Mouse (Mus musculus): ENCODE results near the gene Ptpro. TPM values are rescaled to one million over a fixed set of nuclear protein-coding genes. Genes with fewer than 3 reads are reported as not detected.
A peak's percentile ranks its signal among the peaks of the same experiment; 100 is the strongest.

Ptpro gene
- polyA plus RNA-seq, 1 experiment from 2014 or later = 45.8 TPM

DNA sequence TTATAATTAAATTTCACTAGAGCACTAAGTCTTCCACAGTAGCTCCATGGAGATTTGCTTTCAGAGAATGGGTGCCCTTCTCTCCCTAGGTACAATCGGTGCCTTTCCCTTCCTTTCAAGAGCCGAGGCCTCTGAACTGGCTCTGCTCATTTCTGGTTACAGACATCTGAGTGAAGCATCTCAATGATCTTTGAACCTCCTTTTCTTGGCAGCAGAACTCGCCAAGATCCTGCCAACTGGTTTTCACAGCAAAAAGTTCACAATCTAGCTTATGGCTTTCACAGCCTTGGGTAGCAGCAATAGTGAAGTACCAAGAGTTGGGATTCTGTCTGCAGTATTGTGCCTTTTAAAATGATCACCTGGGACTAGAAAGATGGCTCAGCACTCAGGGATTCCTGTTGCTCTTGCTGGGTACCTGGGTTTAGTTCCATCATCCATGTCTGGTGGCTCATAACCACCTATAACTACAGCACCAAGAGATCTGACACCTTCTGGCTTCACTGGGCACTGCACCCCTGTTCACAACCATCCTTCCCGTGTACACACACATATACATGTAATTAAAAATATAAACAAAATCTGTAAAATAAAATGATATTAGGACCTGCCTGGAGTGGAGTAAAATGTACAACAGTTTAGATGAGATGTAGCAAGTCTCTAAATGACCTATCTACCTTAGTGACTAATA lies 144.1 kb downstream of the Ptpro start:
- H3K9ac ChIP-seq = no peak overlapping the region
- H3K9me3 ChIP-seq = no peaks in the 10 kb centered on the region
- ATAC-seq (ENCODE audit: low read depth) = no peak
- no peak overlapping the region for H3K27ac ChIP-seq (replicated peaks)
- H3K36me3 ChIP-seq = peaks cover 26% of the 10 kb centered on the region
- no peak overlapping the region for H3K4me2 ChIP-seq
- no peaks in the 10 kb centered on the region for H3K4me1 ChIP-seq (replicated peaks)
- H3K27me3 ChIP-seq = no peaks in the 10 kb centered on the region
- H3K4me3 ChIP-seq = no peak overlapping the region
- WGBS = 85% methylated on average over 4 of the region's 4 CpGs

DNA sequence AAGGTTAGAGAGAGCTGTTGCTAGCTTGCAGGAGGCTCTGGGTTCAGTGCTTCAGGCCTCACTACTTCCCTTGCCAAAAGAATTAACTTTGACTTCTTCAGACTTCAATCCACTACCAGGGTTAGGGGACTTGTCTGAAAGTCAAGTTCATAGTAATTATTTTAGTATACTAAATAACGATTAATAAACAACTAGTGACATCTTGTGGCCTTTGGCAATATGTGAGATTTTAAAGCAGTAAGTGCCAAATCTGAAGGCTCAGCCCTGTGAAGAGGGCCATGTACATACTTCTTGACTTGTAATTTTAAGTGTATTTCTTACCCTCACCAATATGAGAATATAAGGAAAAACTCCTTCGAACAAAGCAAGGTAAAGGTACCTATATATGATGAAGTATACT lies 145.2 kb downstream of the Ptpro start:
- no peaks in the 10 kb centered on the region for H3K4me1 ChIP-seq (replicated peaks)
- H3K27me3 ChIP-seq = no peaks in the 10 kb centered on the region
- 91% methylated on average over 2 of the region's 2 CpGs for WGBS
- no peak overlapping the region for H3K4me2 ChIP-seq
- H3K9ac ChIP-seq = no peak overlapping the region
- no peaks in the 10 kb centered on the region for H3K9me3 ChIP-seq
- H3K36me3 ChIP-seq = peaks cover 26% of the 10 kb centered on the region
- H3K4me3 ChIP-seq = no peak overlapping the region
- H3K27ac ChIP-seq (replicated peaks) = no peak overlapping the region
- ATAC-seq (ENCODE audit: low read depth) = no peak

DNA sequence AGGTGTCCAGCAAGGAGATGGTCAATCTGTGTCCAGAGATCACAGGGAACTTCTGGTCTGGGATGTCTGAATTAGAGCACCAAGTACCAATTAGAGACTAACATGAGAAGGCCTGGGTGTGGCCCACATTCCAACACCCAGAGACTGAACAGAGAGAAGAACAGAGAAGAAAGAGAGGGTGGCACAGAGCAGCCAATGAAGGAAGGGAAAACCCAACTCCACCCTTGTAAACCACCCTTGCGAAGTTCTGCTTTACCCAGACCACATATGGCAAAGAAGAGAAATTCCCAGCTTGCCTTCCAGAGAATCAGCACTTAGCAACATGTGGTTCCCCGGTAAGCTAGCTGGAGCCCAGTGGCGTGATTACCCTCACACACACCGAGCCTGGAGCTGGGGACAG lies 152.1 kb downstream of the Ptpro start:
- Histone ChIP-seq H3K4me1 (replicated peaks) (no peaks in the 10 kb centered on the region), H3K27ac (replicated peaks) (no peak overlapping the region), H3K9me3 (no peaks in the 10 kb centered on the region), H3K4me3 (no peak overlapping the region), H3K4me2 (no peak overlapping the region), H3K9ac (no peak overlapping the region), H3K27me3 (no peaks in the 10 kb centered on the region), H3K36me3 (peaks cover 29% of the 10 kb centered on the region)
- 83% methylated on average over 4 of the region's 4 CpGs for WGBS
- no peak for ATAC-seq (ENCODE audit: low read depth)

DNA sequence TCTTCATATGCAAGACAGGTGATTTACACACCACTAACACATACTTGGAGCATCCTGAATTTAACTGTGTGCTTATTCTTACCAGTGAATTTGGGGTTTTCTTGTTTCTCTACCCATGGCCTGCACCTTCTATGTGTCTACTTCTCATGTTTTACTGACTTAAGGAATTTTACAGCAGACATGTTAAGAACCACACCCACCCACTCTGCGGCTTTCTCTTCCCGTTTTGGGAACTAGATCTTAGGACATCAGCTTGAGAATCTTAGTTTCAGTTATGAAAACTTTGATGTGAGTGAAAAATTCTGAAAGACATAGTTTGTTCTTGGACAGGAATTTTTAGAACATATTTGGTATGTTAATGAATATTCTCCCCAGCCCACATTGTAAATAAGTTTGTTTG lies 153.6 kb downstream of the Ptpro start:
- H3K36me3 ChIP-seq = peaks cover 25% of the 10 kb centered on the region
- WGBS = 88% methylated on average over 2 of the region's 2 CpGs

DNA sequence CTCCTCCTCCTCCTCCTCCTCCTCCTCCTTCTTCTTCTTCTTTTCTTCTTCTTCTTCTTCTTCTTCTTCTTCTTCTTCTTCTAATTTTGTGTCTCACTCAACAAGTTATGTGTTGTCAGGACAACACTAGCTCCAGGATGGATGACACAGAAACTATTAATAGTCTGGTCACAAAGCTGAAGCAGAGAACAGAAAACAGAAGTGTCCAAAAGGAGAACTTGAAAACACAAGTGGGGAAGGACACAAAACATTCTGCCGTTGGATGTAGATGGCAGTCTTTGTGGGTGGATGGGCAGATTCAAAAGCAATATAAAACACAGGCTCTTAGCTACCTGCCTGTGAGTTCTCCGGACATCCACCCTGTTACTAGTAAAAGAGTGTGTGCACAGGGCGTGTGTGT lies 158.4 kb downstream of the Ptpro start:
- no peak overlapping the region for H3K9ac ChIP-seq
- H3K4me2 ChIP-seq = no peak overlapping the region
- no peaks in the 10 kb centered on the region for H3K9me3 ChIP-seq
- H3K4me3 ChIP-seq = no peak overlapping the region
- H3K4me1 ChIP-seq (replicated peaks) = peaks cover 6% of the 10 kb centered on the region; the same call in 1 of the 2 replicates
- WGBS = 61% methylated on average over 3 of the region's 3 CpGs
- H3K27me3 ChIP-seq = no peaks in the 10 kb centered on the region
- no peak for ATAC-seq (ENCODE audit: low read depth)
- no peak overlapping the region for H3K27ac ChIP-seq (replicated peaks)
- H3K36me3 ChIP-seq = peaks cover 11% of the 10 kb centered on the region

More for the DNA sequence above, 153.6 kb downstream of the Ptpro start:
- Histone ChIP-seq H3K4me1 (replicated peaks) (no peaks in the 10 kb centered on the region), H3K9ac (no peak overlapping the region), H3K27ac (replicated peaks) (no peak overlapping the region), H3K4me3 (no peak overlapping the region), H3K27me3 (no peaks in the 10 kb centered on the region), H3K9me3 (no peaks in the 10 kb centered on the region), H3K4me2 (no peak overlapping the region)
- ATAC-seq (ENCODE audit: low read depth) = no peak

DNA sequence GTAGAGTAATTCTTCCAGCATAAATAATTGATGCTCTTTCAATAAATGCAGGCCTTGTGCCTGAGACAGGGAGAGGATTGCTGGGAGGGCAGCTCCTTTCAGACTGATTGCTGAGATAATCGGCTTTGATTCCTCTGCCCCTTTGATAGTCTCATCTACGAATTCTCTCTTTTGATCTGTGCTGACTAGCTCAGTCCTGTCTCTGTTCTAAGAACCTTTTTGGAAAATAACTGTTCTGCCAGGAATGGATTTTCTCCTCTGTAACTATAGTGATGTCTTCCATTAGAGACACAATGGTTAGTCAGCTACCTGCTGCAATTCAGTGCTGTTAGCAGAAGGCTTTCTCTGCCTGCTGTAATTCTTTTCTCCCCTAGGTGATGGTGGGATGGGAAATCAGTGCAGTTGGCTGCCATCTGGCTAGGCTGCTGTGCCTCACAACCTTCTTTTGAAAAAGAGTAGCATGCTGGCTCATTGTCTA lies 159.8 kb downstream of the Ptpro start:
- H3K9me3 ChIP-seq = no peaks in the 10 kb centered on the region
- WGBS = 10% methylated on average over 2 of the region's 2 CpGs
- 0 out of 2 replicates have a peak overlapping the region, but pooled peaks have one; percentile 14 for H3K4me2 ChIP-seq
- peak overlapping the region; percentile 84 for H3K27ac ChIP-seq (replicated peaks)
- peak; percentile 81 for ATAC-seq (ENCODE audit: low read depth)
- no peak overlapping the region for H3K9ac ChIP-seq
- H3K27me3 ChIP-seq = no peaks in the 10 kb centered on the region
- no peak overlapping the region for H3K4me3 ChIP-seq
- peaks cover 19% of the 10 kb centered on the region for H3K36me3 ChIP-seq
- H3K4me1 ChIP-seq (replicated peaks) = peaks cover 6% of the 10 kb centered on the region; the same call in 1 of the 2 replicates

DNA sequence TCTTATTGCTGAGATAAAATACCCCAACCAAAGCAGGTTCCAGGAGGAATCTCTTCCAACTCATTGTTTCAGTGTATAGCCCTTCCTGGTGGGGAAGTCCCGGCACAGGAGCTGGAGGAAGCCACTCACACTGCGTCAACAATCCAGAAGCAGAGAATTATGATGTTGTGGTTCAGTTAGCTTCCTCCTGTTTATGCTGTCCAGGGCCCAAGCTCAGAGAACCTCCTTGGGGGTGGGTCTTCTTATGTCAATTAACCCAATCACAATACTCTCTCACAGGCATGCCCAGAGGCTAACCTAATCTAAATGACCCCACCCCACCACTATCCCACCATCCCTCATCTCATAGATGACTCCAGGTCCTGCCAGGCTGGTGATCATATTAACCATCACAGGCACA lies 160.9 kb downstream of the Ptpro start:
- H3K9me3 ChIP-seq = no peaks in the 10 kb centered on the region
- no peak for ATAC-seq (ENCODE audit: low read depth)
- H3K27me3 ChIP-seq = no peaks in the 10 kb centered on the region
- peaks cover 20% of the 10 kb centered on the region; the same call in 1 of the 2 replicates for H3K36me3 ChIP-seq
- no peak overlapping the region for H3K4me3 ChIP-seq
- no peak overlapping the region for H3K9ac ChIP-seq
- H3K4me1 ChIP-seq (replicated peaks) = peaks cover 6% of the 10 kb centered on the region; the same call in 1 of the 2 replicates
- 78% methylated on average over 2 of the region's 2 CpGs for WGBS
- no peak overlapping the region for H3K27ac ChIP-seq (replicated peaks)
- no peak overlapping the region for H3K4me2 ChIP-seq

DNA sequence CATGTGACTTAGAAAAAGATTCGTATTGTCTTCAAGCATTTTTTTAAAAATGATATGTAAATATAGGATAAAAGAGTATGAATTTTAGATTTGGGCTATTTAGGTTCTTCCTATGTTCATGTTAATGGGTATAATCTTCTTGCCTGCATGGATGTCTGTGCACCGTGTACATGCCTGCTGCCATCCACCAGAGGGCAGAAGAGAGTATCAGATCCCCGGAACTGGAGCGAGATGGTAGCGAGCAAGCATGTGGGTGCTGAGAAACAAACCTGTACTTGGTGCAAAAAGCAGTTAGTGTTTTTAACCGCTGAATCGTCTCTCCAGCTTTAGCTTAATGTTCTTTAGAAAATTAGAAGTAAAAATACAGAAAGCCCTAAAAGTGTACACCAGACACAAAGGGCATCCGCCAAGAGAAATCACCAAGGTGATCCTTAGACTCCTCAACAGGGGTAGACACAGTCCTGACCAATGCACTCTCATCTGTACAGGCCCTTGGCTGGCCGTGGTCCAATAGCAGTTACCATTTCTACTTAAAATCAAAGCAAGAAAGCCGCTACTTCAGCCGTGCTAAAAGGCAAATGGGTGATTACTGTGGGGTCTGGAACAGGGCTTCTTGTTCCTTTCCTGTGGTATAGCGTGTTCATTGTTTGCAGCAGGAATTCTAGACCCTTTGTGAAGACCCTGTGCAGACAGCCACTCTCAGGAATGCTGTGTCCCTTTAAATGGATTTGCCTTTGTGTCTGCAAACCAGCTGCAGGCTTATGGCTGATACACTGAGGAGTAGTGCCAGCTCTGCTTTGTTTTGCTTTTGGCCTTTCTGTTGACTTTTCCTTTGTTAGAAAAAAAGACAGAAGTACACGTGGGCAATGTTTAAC lies 162.6 kb downstream of the Ptpro start:
- Histone ChIP-seq H3K9ac (no peak overlapping the region), H3K4me3 (no peak overlapping the region), H3K4me1 (replicated peaks) (peaks cover 6% of the 10 kb centered on the region; the same call in 1 of the 2 replicates), H3K36me3 (peaks cover 24% of the 10 kb centered on the region; the same call in 1 of the 2 replicates), H3K9me3 (no peaks in the 10 kb centered on the region), H3K27ac (replicated peaks) (no peak overlapping the region), H3K4me2 (no peak overlapping the region), H3K27me3 (no peaks in the 10 kb centered on the region)
- WGBS = 50% methylated on average over 13 of the region's 13 CpGs
- ATAC-seq (ENCODE audit: low read depth) = peak; percentile 12; the same call in 1 of the 2 replicates

DNA sequence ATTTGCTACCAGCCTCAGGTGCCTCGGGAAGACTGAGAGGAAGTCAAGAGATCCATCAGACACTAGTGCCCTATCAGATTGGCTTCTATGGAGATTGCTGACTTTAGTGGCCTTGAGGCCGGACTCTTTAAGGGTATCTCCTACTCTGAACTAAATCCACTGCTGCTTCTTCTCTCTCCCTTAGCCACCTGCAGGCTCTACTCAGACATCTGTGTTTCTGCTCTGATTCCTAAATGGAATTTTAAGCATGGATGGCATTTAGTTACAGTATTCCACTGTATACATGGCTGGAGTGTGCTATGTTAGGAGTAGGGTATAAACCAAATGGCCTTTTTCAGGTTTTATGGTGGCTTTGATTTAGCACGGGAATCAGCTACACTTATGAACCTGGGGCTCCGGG lies 170.7 kb downstream of the Ptpro start:
- Histone ChIP-seq H3K27me3 (no peaks in the 10 kb centered on the region), H3K9me3 (no peaks in the 10 kb centered on the region), H3K4me2 (no peak overlapping the region), H3K36me3 (peaks cover 16% of the 10 kb centered on the region), H3K4me1 (replicated peaks) (no peaks in the 10 kb centered on the region), H3K27ac (replicated peaks) (no peak overlapping the region), H3K9ac (no peak overlapping the region), H3K4me3 (no peak overlapping the region)
- 77% methylated on average over 4 of the region's 4 CpGs for WGBS
- no peak for ATAC-seq (ENCODE audit: low read depth)

DNA sequence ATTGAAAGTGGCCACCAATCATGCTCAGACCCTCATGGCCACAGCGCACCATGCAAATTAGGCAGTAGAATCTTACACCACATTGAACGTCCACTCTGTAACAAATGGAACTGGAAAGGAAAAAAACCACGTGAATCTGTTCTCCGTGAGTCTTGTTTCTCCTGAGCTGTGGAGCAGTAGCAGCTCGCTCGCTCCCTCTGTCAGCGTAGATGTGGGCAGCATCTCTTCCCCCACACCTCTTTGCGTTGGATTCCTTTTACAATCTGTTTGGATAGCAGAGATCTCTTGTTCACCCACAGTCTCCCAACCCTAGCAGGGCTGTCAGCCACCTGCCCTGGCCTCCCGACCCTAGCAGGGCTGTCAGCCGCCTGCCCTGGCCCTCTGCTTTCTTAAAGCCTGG lies 171.7 kb downstream of the Ptpro start:
- no peak overlapping the region for H3K4me3 ChIP-seq
- H3K9me3 ChIP-seq = no peaks in the 10 kb centered on the region
- H3K27me3 ChIP-seq = no peaks in the 10 kb centered on the region
- WGBS = 62% methylated on average over 10 of the region's 10 CpGs
- no peaks in the 10 kb centered on the region for H3K4me1 ChIP-seq (replicated peaks)
- no peak overlapping the region for H3K4me2 ChIP-seq
- no peak overlapping the region for H3K9ac ChIP-seq
- H3K36me3 ChIP-seq = peaks cover 19% of the 10 kb centered on the region
- H3K27ac ChIP-seq (replicated peaks) = no peak overlapping the region
- no peak for ATAC-seq (ENCODE audit: low read depth)

DNA sequence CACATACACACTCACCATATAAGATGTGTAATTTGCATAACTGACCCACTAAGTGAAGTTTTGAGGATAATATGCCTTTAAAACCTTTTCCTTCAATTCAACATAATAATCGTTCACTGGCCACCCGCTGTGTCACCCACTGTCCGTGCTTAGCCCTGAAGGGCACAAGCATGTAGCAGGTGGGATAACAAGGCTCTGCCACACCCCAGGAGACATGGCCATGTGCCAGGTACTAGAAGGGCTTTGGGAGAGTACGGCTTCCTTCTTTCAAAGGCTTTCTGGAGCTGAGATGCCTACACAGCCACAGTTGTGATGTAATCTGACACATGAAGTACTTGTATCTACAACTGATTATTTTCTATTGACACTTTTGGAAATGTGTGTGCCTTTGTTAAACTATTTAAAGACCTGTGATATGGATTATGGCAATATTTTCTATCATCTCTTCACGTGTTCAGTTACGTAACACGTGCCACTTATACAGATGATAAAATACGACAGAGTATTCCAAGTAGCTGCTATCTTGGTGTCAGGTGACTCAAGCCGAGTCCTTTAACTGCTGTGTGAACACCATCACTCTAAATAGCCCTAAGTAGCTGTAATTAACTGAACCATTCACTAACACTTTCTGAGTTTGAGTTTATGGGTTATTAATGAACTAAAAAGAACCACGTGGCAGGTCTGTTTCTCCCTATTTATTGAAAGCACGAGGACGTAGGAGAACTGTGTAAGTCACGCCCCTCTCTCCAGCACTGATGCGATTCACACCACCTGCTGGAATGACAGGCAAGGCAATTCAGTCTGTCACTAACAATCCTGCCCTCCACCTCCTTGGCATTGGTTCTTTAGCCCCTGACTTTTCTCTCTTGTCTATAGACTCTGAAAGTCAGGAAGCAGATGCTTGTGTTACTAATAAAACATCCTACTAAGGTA lies 173.6 kb downstream of the Ptpro start:
- Histone ChIP-seq H3K9me3 (no peaks in the 10 kb centered on the region), H3K9ac (no peak overlapping the region), H3K4me1 (replicated peaks) (no peaks in the 10 kb centered on the region), H3K4me3 (no peak overlapping the region), H3K36me3 (peaks cover 23% of the 10 kb centered on the region), H3K4me2 (no peak overlapping the region), H3K27me3 (no peaks in the 10 kb centered on the region), H3K27ac (replicated peaks) (no peak overlapping the region)
- no peak for ATAC-seq (ENCODE audit: low read depth)
- WGBS = 52% methylated on average over 14 of the region's 14 CpGs
